Mouse (Mus musculus): ENCODE measurements around the gene Ddx25. TPM values are rescaled to one million over a fixed set of nuclear protein-coding genes. Genes with fewer than 3 reads are reported as not detected.
A peak's percentile ranks its signal among the peaks of the same experiment; 100 is the strongest.

Gene Ddx25
- polyA plus RNA-seq (2012; ENCODE audit: insufficient read depth, insufficient read length, missing spikeins) = not detected in 2 replicates

GRCm38 (mm10) chr9:35558257-35559008 is at the start of gene Ddx25, which contains the start of gene Pus3:
TSS of gene Ddx25 (minus strand) at chr9:35558528.
TSS of gene Pus3 (plus strand) at chr9:35558595.
- Histone ChIP-seq H3K27ac (ENCODE audit: insufficient read depth, low read depth, low read length) (peak within 1 kb of the TSS; percentile 55), H3K4me3 (ENCODE audit: insufficient read depth, low read length) (peak within 1 kb of the TSS; percentile 85), H3K4me1 (ENCODE audit: control insufficient read depth, insufficient read depth, low read length) (peaks cover 14% of the 10 kb centered on the region)
- no peak for TF ChIP-seq POLR2A (IDR thresholded peaks at IDR 0.05; ENCODE audit: borderline replicate concordance, low read depth, low read length)
- TF ChIP-seq CTCF (IDR thresholded peaks at IDR 0.05; ENCODE audit: low read depth, low read length) = no peak

DNA sequence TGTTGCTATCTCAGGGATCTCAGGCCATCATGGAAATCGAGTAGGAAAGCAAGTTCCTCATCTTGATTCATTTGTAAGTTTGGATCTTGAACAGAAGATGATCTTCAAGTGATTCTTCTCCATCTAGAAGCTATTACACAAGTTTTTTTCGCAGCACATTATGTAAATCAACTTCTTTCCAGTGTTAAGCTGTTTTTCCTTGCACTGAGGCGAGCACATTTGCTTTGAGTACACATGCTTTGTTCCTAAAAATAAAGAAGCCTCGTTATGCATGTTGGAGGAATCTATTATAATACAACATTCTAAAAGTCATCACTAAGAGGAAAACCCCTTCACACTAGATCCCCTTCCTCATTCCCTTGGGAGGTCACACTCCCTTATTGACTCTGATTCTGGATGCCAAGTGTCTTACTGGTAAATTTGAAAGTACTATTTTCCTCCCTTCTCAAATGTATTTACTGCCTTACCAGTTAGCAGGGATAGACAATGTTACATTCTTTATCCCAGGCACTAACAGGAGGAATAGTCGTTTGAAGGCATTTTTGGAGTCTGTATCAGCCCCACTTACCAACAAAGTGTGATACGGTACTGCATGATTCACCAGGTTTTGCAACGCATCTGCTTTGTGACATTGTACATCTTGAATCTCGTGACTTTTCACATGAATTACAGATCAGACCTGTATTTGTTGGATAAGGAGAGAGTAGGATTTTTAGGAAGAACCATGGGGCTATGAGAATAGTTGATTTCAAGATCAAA is 49.5 kb upstream of the Ddx25 start:
- TF ChIP-seq POLR2A (IDR thresholded peaks at IDR 0.05; ENCODE audit: borderline replicate concordance, low read depth, low read length) = no peak
- no peak for TF ChIP-seq CTCF (IDR thresholded peaks at IDR 0.05; ENCODE audit: low read depth, low read length)

GRCm38 (mm10) chr9:35592903-35593302 is 34.6 kb upstream of the Ddx25 start:
- TF ChIP-seq POLR2A (IDR thresholded peaks at IDR 0.05; ENCODE audit: borderline replicate concordance, low read depth, low read length) = no peak
- no peak for TF ChIP-seq CTCF (IDR thresholded peaks at IDR 0.05; ENCODE audit: low read depth, low read length)
- no peak overlapping the region for H3K27ac ChIP-seq (ENCODE audit: insufficient read depth, low read depth, low read length)
- H3K4me1 ChIP-seq (ENCODE audit: control insufficient read depth, insufficient read depth, low read length) = no peaks in the 10 kb centered on the region
- H3K4me3 ChIP-seq (ENCODE audit: insufficient read depth, low read length) = no peak overlapping the region

More for the DNA sequence above, 49.5 kb upstream of the Ddx25 start:
- no peak overlapping the region for H3K27ac ChIP-seq (ENCODE audit: insufficient read depth, low read depth, low read length)
- H3K4me3 ChIP-seq (ENCODE audit: insufficient read depth, low read length) = no peak overlapping the region
- H3K4me1 ChIP-seq (ENCODE audit: control insufficient read depth, insufficient read depth, low read length) = no peaks in the 10 kb centered on the region

- Histone ChIP-seq H3K27ac (ENCODE audit: insufficient read depth, low read depth, low read length) (no peak overlapping the region), H3K4me3 (ENCODE audit: insufficient read depth, low read length) (no peak overlapping the region), H3K4me1 (ENCODE audit: control insufficient read depth, insufficient read depth, low read length) (no peaks in the 10 kb centered on the region)
- no peak for TF ChIP-seq POLR2A (IDR thresholded peaks at IDR 0.05; ENCODE audit: borderline replicate concordance, low read depth, low read length)
- no peak for TF ChIP-seq CTCF (IDR thresholded peaks at IDR 0.05; ENCODE audit: low read depth, low read length)
Observed at GRCm38 (mm10) chr9:35587674-35588073, 29.3 kb upstream of the Ddx25 start.

- no peaks in the 10 kb centered on the region for H3K4me1 ChIP-seq (ENCODE audit: control insufficient read depth, insufficient read depth, low read length)
- no peak overlapping the region for H3K4me3 ChIP-seq (ENCODE audit: insufficient read depth, low read length)
- H3K27ac ChIP-seq (ENCODE audit: insufficient read depth, low read depth, low read length) = no peak overlapping the region
- TF ChIP-seq POLR2A (IDR thresholded peaks at IDR 0.05; ENCODE audit: borderline replicate concordance, low read depth, low read length) (no peak), CTCF (IDR thresholded peaks at IDR 0.05; ENCODE audit: low read depth, low read length) (no peak)
Observed at GRCm38 (mm10) chr9:35574416-35574815, 16.1 kb upstream of the Ddx25 start.

GRCm38 (mm10) chr9:35570663-35571062 is 12.3 kb upstream of the Ddx25 start:
- Histone ChIP-seq H3K27ac (ENCODE audit: insufficient read depth, low read depth, low read length) (no peak overlapping the region; the same call in 1 of the 2 replicates), H3K4me3 (ENCODE audit: insufficient read depth, low read length) (peak overlapping the region; percentile 78), H3K4me1 (ENCODE audit: control insufficient read depth, insufficient read depth, low read length) (peaks cover 4% of the 10 kb centered on the region)
- TF ChIP-seq CTCF (IDR thresholded peaks at IDR 0.05; ENCODE audit: low read depth, low read length) (no peak), POLR2A (IDR thresholded peaks at IDR 0.05; ENCODE audit: borderline replicate concordance, low read depth, low read length) (no peak)

- Histone ChIP-seq H3K4me3 (ENCODE audit: insufficient read depth, low read length) (peak within 1 kb of the TSS; percentile 83), H3K4me1 (ENCODE audit: control insufficient read depth, insufficient read depth, low read length) (peaks cover 4% of the 10 kb centered on the region), H3K27ac (ENCODE audit: insufficient read depth, low read depth, low read length) (peak within 1 kb of the TSS; percentile 78)
- TF ChIP-seq CTCF (IDR thresholded peaks at IDR 0.05; ENCODE audit: low read depth, low read length) = no peak
- TF ChIP-seq POLR2A (IDR thresholded peaks at IDR 0.05; ENCODE audit: borderline replicate concordance, low read depth, low read length) = no peak
Observed at GRCm38 (mm10) chr9:35569571-35570534, 11.5 kb upstream of the Ddx25 start, which contains the start of the genes Pate2 and Hyls1. TSS of gene Pate2 (plus strand) at chr9:35570284. TSS of gene Hyls1 (minus strand) at chr9:35570398.

GRCm38 (mm10) chr9:35567995-35568394 is 9.7 kb upstream of the Ddx25 start:
- no peak for TF ChIP-seq POLR2A (IDR thresholded peaks at IDR 0.05; ENCODE audit: borderline replicate concordance, low read depth, low read length)
- no peak for TF ChIP-seq CTCF (IDR thresholded peaks at IDR 0.05; ENCODE audit: low read depth, low read length)
- Histone ChIP-seq H3K27ac (ENCODE audit: insufficient read depth, low read depth, low read length) (no peak overlapping the region), H3K4me1 (ENCODE audit: control insufficient read depth, insufficient read depth, low read length) (peaks cover 4% of the 10 kb centered on the region), H3K4me3 (ENCODE audit: insufficient read depth, low read length) (no peak overlapping the region)
